Mouse (Mus musculus): Measurements from ENCODE around the gene Wdfy4. TPM values are rescaled to one million over a fixed set of nuclear protein-coding genes. Genes with fewer than 3 reads are reported as not detected.

The Wdfy4 gene
- polyA plus RNA-seq, 1 experiment from 2014 or later = 0.88 TPM

DNA sequence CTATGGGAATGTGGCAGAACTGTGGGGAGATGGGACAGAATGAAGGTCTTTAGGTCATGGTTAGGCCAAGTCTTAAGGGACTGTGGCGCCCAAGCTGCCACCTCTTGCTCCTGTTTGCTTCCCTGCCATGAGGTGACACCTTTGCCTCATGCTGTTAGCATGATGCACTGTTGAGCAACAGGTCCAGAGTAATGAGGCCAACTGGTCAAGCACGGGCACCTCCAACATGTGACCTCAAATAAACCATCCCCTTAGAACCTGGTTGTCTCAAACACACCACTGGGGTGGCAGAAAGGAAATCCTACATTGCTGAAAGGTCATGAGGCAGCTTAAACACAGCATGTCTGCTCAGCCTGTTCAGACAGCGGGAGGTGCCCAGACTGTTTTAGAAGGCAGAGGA lies 166.3 kb downstream of the Wdfy4 start:
- Histone ChIP-seq H3K4me2 (no peak overlapping the region), H3K36me3 (no peaks in the 10 kb centered on the region), H3K4me1 (replicated peaks) (peaks cover 7% of the 10 kb centered on the region; the same call in 1 of the 2 replicates), H3K27ac (no peak overlapping the region), H3K9me3 (replicated peaks) (no peaks in the 10 kb centered on the region), H3K4me3 (replicated peaks) (no peak overlapping the region), H3K9ac (no peak overlapping the region), H3K27me3 (no peaks in the 10 kb centered on the region)
- DNase-seq (no peak), ATAC-seq (ENCODE audit: low read depth) (no peak)
- WGBS (ENCODE audit: insufficient replicate concordance) = 70% methylated on average over 3 of the region's 3 CpGs

DNA sequence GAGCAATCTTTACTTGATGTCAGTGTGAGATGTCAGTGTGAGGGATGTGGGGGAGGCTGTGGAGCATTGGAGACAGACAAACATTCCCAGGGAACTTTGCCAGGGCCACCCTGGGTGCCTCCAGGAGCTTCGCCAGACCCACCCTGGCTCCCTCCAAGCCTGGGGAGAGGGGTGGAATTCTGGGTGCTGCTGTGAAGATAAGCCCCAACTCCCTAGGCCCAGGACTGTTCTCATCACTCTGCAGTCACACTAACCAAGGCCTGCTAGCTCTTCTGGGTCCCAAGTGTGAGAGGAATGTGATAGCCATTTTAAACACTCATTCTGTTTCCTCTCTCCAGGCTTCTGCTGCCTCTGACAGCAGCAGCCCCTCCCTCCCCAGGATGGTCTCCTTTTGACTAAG lies 177.7 kb downstream of the Wdfy4 start:
- no peak overlapping the region for H3K4me3 ChIP-seq (replicated peaks)
- H3K4me1 ChIP-seq (replicated peaks) = no peaks in the 10 kb centered on the region
- H3K9me3 ChIP-seq (replicated peaks) = no peaks in the 10 kb centered on the region
- H3K27me3 ChIP-seq = no peaks in the 10 kb centered on the region
- 71% methylated on average over 1 of the region's 1 CpGs for WGBS (ENCODE audit: insufficient replicate concordance)
- ATAC-seq (ENCODE audit: low read depth) (no peak), DNase-seq (no peak)
- no peaks in the 10 kb centered on the region for H3K36me3 ChIP-seq
- H3K4me2 ChIP-seq = no peak overlapping the region
- H3K9ac ChIP-seq = no peak overlapping the region
- H3K27ac ChIP-seq = no peak overlapping the region

DNA sequence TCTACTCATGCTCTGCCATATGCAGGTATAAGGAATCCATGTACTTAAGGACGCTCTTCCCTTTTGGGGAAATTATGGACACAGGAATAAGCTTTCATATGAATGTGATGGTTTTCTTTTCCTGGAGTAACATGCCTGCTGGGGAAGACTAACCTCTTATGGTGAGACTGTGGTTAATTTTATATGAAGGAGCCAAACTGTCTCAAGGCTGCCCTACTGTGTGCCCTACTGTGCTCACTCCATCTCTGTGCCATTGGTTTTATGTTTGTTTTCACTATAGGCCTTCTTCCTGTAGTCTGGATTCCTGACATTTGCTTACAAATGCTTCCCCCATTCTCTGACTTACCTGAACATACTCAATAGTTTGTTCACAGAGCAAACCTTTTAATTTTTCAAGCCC lies 180.2 kb downstream of the Wdfy4 start:
- Histone ChIP-seq H3K27ac (no peak overlapping the region), H3K9ac (no peak overlapping the region), H3K4me3 (replicated peaks) (no peak overlapping the region), H3K4me2 (no peak overlapping the region), H3K27me3 (no peaks in the 10 kb centered on the region), H3K9me3 (replicated peaks) (no peaks in the 10 kb centered on the region), H3K4me1 (replicated peaks) (no peaks in the 10 kb centered on the region), H3K36me3 (no peaks in the 10 kb centered on the region)
- ATAC-seq (ENCODE audit: low read depth) = no peak
- 91% methylated on average over 1 of the region's 1 CpGs for WGBS (ENCODE audit: insufficient replicate concordance)
- DNase-seq = no peak

DNA sequence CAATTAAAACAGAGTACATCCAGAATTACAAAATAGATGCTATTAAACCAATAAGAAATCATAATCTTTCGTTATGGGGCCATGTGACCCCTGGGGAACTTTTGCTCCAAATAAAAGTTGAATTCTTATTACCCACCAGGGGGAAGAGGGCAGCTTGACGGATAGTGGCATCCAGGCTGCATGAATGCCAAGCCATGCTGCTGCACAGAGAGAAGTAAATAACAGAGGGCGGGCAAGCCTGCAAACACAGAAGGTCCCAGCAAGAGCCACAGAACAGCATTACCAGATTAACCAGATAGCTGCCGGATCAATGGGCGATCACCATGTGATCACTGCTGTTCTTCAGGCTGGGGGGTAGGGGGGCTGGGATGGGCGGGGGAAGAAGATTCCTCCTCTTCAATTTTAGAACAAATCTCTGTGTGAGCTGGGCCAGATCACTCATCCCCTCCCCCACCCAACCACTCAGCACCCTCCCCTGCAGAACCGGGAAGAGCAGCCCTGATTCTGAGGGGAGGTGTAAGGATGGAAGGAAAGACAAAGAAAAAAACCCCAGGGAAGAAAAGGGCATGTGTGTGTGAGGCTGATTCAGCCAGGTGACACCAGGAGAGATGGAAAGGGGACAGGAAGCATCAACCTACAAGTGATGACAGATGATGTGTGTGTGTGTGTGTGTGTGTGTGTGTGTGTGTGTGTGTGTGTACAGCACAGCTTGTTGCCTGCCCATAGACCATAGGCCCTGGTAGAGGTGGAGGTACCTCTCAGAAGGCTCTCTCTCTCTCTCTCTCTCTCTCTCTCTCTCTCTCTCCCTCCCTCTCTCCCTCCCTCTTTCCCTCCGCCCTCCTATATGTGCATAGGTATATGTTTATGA lies 185.0 kb downstream of the Wdfy4 start:
- no peak for DNase-seq
- Histone ChIP-seq H3K36me3 (no peaks in the 10 kb centered on the region), H3K4me1 (replicated peaks) (no peaks in the 10 kb centered on the region), H3K27ac (no peak overlapping the region), H3K4me2 (no peak overlapping the region), H3K4me3 (replicated peaks) (no peak overlapping the region), H3K9ac (no peak overlapping the region), H3K9me3 (replicated peaks) (no peaks in the 10 kb centered on the region), H3K27me3 (no peaks in the 10 kb centered on the region)
- 47% methylated on average over 8 of the region's 8 CpGs for WGBS (ENCODE audit: insufficient replicate concordance)
- no peak for ATAC-seq (ENCODE audit: low read depth)

DNA sequence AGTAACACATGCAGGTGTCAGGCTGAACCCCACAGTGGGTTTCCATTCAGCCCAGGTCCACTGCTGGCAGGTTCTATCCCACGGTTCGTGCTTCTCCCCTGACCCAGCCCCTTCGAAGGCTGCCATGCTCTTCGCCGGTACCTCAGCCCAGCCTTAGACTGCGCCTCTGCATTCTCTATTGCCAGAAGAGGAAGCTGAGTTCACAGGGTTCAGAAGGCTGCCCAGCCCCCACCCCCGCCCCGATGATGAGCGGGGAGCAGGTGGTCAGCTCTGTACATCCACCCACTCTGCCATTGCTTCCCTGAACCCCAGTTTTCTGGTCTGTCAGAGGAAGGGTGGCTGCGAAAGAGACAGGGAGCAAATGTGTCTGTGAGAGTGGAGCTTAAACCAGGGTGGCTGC lies 185.8 kb downstream of the Wdfy4 start:
- 51% methylated on average over 10 of the region's 10 CpGs for WGBS (ENCODE audit: insufficient replicate concordance)
- no peak overlapping the region for H3K4me3 ChIP-seq (replicated peaks)

DNA sequence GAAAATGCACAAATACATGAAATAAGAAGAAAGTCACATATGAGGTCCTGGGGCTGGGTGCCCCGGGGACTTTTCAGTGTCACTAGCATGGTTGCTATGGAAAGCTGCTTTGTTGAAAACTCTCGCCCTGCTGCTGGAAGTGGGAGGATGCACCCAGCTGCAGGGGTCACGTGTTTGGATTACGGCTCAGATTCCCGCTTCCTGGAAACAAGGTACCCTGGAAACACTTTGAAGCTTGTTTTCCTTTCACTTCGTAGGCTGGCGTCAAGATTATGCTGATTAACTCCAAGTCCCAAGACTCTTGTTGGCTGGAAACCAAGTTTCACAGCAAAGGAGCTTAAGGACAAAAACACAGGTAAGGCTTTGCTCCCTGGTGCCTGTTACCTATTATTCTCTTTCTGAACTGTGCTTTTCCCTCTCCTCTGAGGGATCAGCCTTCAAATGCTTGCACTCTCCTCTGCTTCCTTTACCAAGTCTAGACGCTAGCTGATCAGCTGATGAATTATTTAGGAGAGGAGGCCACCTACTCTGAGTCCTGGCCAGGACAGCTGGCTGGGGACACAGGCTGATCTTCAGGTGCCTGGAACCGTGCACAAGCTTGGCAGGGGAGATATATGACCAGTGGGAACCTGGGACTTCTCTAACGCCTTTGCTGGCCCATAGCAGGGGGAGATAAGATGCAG lies 190.2 kb downstream of the Wdfy4 start:
- no peak overlapping the region for H3K9ac ChIP-seq

More for the DNA sequence above, 185.8 kb downstream of the Wdfy4 start:
- no peaks in the 10 kb centered on the region for H3K36me3 ChIP-seq
- H3K27me3 ChIP-seq = no peaks in the 10 kb centered on the region
- no peak for ATAC-seq (ENCODE audit: low read depth)
- no peak overlapping the region for H3K4me2 ChIP-seq
- H3K4me1 ChIP-seq (replicated peaks) = no peaks in the 10 kb centered on the region
- no peak overlapping the region for H3K27ac ChIP-seq
- DNase-seq = no peak
- H3K9me3 ChIP-seq (replicated peaks) = no peaks in the 10 kb centered on the region
- H3K9ac ChIP-seq = no peak overlapping the region

DNA sequence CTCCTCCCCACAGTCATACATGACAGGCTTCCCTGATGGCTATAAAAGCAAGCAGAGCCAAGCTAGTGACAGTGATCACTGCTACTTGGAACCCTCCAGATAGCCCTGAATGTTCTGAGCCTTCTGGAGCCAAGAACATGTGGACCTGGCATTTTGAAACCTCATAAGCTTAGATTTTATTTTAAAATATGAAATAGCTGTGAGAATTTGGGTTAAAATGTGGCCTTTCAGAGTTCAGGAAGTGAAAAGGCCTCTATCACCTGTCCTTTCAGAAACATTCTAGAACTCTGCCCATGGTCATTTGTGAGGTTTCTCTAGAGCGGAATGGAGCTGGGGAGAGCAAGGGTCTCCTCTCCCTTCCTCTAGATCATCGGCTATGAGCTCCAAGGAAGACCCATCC lies 194.2 kb downstream of the Wdfy4 start, which contains the start of gene Lrrc18:
Gene Lrrc18 (plus strand): TSS at position 301 of the 400 bp plus-strand sequence.
- Histone ChIP-seq H3K4me3 (replicated peaks) (no peak within 1 kb of the TSS), H3K27me3 (no peaks in the 10 kb centered on the region), H3K4me1 (replicated peaks) (no peaks in the 10 kb centered on the region), H3K9me3 (replicated peaks) (no peaks in the 10 kb centered on the region), H3K36me3 (no peaks in the 10 kb centered on the region), H3K27ac (no peak within 1 kb of the TSS), H3K4me2 (no peak within 1 kb of the TSS), H3K9ac (no peak within 1 kb of the TSS)
- no peak for DNase-seq
- no peak for ATAC-seq (ENCODE audit: low read depth)
- WGBS (ENCODE audit: insufficient replicate concordance) = 72% methylated on average over 2 of the region's 2 CpGs

More for the DNA sequence above, 190.2 kb downstream of the Wdfy4 start:
- WGBS (ENCODE audit: insufficient replicate concordance) = 41% methylated on average over 10 of the region's 10 CpGs
- H3K4me3 ChIP-seq (replicated peaks) = no peak overlapping the region
- H3K4me2 ChIP-seq = peak overlapping the region; percentile 23; the same call in 1 of the 2 replicates
- H3K36me3 ChIP-seq = no peaks in the 10 kb centered on the region
- DNase-seq (no peak), ATAC-seq (ENCODE audit: low read depth) (no peak)
- no peak overlapping the region for H3K27ac ChIP-seq
- H3K4me1 ChIP-seq (replicated peaks) = no peaks in the 10 kb centered on the region
- no peaks in the 10 kb centered on the region for H3K9me3 ChIP-seq (replicated peaks)
- H3K27me3 ChIP-seq = no peaks in the 10 kb centered on the region

DNA sequence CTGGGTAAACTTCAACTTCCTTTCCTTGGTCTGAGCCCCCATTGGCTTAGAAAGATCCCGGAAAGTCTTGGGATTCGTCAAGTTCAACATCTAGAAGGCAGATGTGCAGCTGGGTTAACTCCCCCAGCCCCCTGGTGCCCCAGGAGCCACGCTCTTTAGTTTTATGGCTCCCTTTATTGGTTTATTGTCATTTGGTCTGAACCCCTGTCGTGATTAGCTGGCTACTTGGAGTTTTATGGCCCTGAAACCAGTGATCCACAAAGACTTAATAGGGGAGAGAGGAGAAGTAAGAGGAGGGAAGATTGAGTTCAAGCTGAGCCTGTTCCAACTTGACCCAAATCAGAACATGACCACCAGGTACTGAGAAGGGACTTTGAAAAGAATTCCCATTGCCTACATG lies 198.6 kb downstream of the Wdfy4 start:
- H3K4me2 ChIP-seq = no peak overlapping the region
- WGBS (ENCODE audit: insufficient replicate concordance) = 59% methylated on average over 4 of the region's 4 CpGs
- no peak overlapping the region for H3K27ac ChIP-seq
- no peaks in the 10 kb centered on the region for H3K27me3 ChIP-seq
- ATAC-seq (ENCODE audit: low read depth) (no peak), DNase-seq (no peak)
- no peak overlapping the region for H3K9ac ChIP-seq
- no peaks in the 10 kb centered on the region for H3K4me1 ChIP-seq (replicated peaks)
- no peak overlapping the region for H3K4me3 ChIP-seq (replicated peaks)
- no peaks in the 10 kb centered on the region for H3K36me3 ChIP-seq
- H3K9me3 ChIP-seq (replicated peaks) = no peaks in the 10 kb centered on the region

DNA sequence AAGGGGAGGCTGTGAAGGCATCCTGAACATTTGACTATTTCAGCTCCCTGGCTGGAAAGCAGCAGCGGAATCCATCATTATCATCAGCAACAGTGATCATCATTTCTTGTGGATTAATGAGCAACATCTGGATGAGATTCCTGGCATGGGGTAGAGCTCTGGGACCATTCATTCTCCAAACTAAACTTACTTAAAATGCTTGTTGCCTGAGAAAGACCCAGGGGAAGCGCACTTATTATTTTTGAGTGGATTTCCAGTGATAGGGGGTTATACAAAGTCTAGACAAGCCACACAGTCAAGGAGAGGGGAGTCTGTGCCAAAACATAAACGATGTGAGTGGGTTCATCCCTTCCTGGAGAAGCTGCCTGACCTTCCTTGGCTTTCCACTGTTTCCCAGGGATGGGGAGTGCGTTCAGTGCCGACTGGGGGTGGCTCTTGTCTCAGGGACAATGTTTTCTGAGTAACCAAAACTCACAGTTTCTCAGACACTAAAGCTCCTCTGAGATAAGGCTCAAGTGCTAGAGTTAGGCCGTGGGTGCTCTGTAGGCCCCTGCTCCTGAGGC lies 201.1 kb downstream of the Wdfy4 start:
- no peak overlapping the region for H3K4me2 ChIP-seq
- H3K27ac ChIP-seq = no peak overlapping the region
- no peaks in the 10 kb centered on the region for H3K27me3 ChIP-seq
- H3K4me3 ChIP-seq (replicated peaks) = no peak overlapping the region
- DNase-seq = no peak
- H3K9ac ChIP-seq = no peak overlapping the region
- H3K36me3 ChIP-seq = no peaks in the 10 kb centered on the region
- ATAC-seq (ENCODE audit: low read depth) = no peak
- 59% methylated on average over 6 of the region's 6 CpGs for WGBS (ENCODE audit: insufficient replicate concordance)
- H3K9me3 ChIP-seq (replicated peaks) = no peaks in the 10 kb centered on the region
- H3K4me1 ChIP-seq (replicated peaks) = no peaks in the 10 kb centered on the region

DNA sequence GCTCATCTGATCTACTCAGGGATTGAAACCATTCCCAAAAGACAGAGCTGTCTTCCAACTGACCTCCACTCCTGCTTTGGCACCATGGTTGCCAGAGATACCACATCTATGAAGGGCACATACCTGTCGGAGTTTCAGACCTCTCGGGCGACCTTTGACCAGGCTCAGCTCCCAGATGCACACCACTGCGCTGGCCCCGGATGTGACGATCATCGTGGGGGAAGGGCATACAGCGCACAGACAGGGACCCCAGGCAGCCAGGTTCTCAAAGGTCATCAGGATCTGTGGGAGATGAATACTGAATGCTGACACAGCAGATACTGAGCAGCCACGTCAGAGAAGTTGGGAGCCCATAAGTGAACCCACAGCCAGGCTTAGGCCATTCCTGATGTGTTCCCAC lies 214.6 kb downstream of the Wdfy4 start:
- Histone ChIP-seq H3K27ac (no peak overlapping the region), H3K9ac (no peak overlapping the region), H3K9me3 (replicated peaks) (no peaks in the 10 kb centered on the region), H3K4me1 (replicated peaks) (no peaks in the 10 kb centered on the region), H3K4me3 (replicated peaks) (no peak overlapping the region), H3K4me2 (no peak overlapping the region), H3K27me3 (no peaks in the 10 kb centered on the region), H3K36me3 (no peaks in the 10 kb centered on the region)
- ATAC-seq (ENCODE audit: low read depth) (peak; percentile 20; the same call in 1 of the 2 replicates), DNase-seq (no peak)
- 80% methylated on average over 9 of the region's 9 CpGs for WGBS (ENCODE audit: insufficient replicate concordance)

DNA sequence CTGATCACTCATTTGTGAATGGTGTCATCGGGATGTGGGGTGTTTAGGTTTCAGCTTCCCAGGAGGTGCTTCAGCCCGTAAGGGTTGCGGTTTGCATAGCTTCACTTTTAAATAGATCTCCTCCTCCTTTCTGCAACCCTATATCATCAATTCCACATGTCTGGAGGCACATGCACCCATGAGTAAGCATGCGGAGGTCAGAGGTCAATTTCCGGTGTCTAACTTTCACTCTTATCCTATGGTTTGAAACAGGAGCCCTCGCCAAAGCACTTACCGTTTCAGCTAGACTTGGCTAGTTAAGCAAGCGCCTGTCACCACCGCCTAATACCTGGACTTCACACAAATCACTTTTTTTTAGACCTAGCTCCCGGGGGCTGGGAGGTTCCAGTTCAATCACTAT lies 220.6 kb downstream of the Wdfy4 start:
- H3K9me3 ChIP-seq (replicated peaks) = no peaks in the 10 kb centered on the region
- 72% methylated on average over 10 of the region's 10 CpGs for WGBS (ENCODE audit: insufficient replicate concordance)
- ATAC-seq (ENCODE audit: low read depth) (no peak), DNase-seq (no peak)
- H3K4me3 ChIP-seq (replicated peaks) = no peak overlapping the region
- H3K4me1 ChIP-seq (replicated peaks) = no peaks in the 10 kb centered on the region
- H3K27ac ChIP-seq = no peak overlapping the region
- H3K9ac ChIP-seq = no peak overlapping the region
- no peaks in the 10 kb centered on the region for H3K27me3 ChIP-seq
- H3K4me2 ChIP-seq = no peak overlapping the region
- H3K36me3 ChIP-seq = no peaks in the 10 kb centered on the region

Measured in liver, embryonic 13.5 days (tissue).